Comparison of ENCODE assay signal across 8 mouse cellular contexts in genomic region chr11:97338302-97338976, GRCm38 (mm10). TPM values are rescaled to one million over a fixed set of nuclear protein-coding genes. Genes with fewer than 3 reads are reported as not detected.
DNase-seq lines count a peak whose midpoint lies in the region; ATAC-seq and TF ChIP-seq lines count a peak whose summit lies in the region.

No protein-coding gene starts in this region.

- peak overlapping the region; percentile 37 for H3K9ac ChIP-seq in forebrain, embryonic 16.5 days (replicated peaks; ENCODE audit: low read depth, low read length)
- H3K9ac ChIP-seq in limb, embryonic 13.5 days, result peak overlapping the region; percentile 36; the same call in 1 of the 2 replicates
- no peak overlapping the region; the same call in 1 of the 2 replicates for H3K9ac ChIP-seq in stomach, embryonic 15.5 days

- H3K4me3 ChIP-seq in left cerebral cortex, adult 2 months, result no peak overlapping the region
- H3K4me3 ChIP-seq in forebrain, embryonic 16.5 days (replicated peaks; ENCODE audit: low read length), result peak overlapping the region; percentile 11; the same call in 1 of the 2 replicates
- H3K4me3 ChIP-seq in limb, embryonic 13.5 days, result peak overlapping the region; percentile 8; the same call in 1 of the 2 replicates
- H3K4me3 ChIP-seq in stomach, embryonic 15.5 days (replicated peaks), result 0 out of 2 replicates have a peak overlapping the region, but pooled peaks have one; percentile 1

- no peak for TF ChIP-seq CTCF in left cerebral cortex, adult 2 months (IDR thresholded peaks at IDR 0.05)

- H3K4me1 ChIP-seq in forebrain, embryonic 16.5 days (replicated peaks; ENCODE audit: control insufficient read depth, insufficient read depth, low read length), result peaks cover 10% of the 10 kb centered on the region
- H3K4me1 ChIP-seq in limb, embryonic 13.5 days, result peaks cover 25% of the 10 kb centered on the region
- peaks cover 25% of the 10 kb centered on the region for H3K4me1 ChIP-seq in stomach, embryonic 15.5 days

- peak overlapping the region; percentile 41 for H3K4me2 ChIP-seq in forebrain, embryonic 16.5 days (ENCODE audit: low read length)
- peak overlapping the region; percentile 50 for H3K4me2 ChIP-seq in limb, embryonic 13.5 days (replicated peaks)
- H3K4me2 ChIP-seq in stomach, embryonic 15.5 days, result peak overlapping the region; percentile 41

- no peaks in the 10 kb centered on the region for H3K27me3 ChIP-seq in forebrain, embryonic 16.5 days (replicated peaks; ENCODE audit: control insufficient read depth, insufficient read depth, low read length)
- H3K27me3 ChIP-seq in limb, embryonic 13.5 days, result peaks cover 15% of the 10 kb centered on the region
- peaks cover under 1% of the 10 kb centered on the region; the same call in 1 of the 2 replicates for H3K27me3 ChIP-seq in stomach, embryonic 15.5 days (replicated peaks)

- 36% methylated on average over 21 of the region's 21 CpGs for WGBS in forebrain, embryonic 16.5 days
- 42% methylated on average over 21 of the region's 21 CpGs for whole genome bisulfite sequencing in limb, embryonic 13.5 days
- 40% methylated on average over 21 of the region's 21 CpGs for WGBS in stomach, embryonic 15.5 days

- no peak overlapping the region for H3K27ac ChIP-seq in left cerebral cortex, adult 2 months
- H3K27ac ChIP-seq in forebrain, embryonic 16.5 days (ENCODE audit: low read length), result no peak overlapping the region
- peak overlapping the region; percentile 55; the same call in 1 of the 2 replicates for H3K27ac ChIP-seq in limb, embryonic 13.5 days
- H3K27ac ChIP-seq in stomach, embryonic 15.5 days, result peak overlapping the region; percentile 82

- intact Hi-C loops in left cerebral cortex, postnatal 4 days (cut with DNase I), result no loop called here
- intact Hi-C loops in left cerebral cortex, adult 2 months (cut with DNase I), result no loop called here

- peak; percentile 42 for DNase-seq in left cerebral cortex, postnatal 4 days
- DNase-seq in left cerebral cortex, adult 2 months (ENCODE audit: extremely low spot score in 1 of 2, low spot score in 2 of 2), result no peak
- no peak for DNase-seq in c-Kit-positive CD71-positive TER-119-positive erythroid progenitor cells, embryonic 14.5 days (ENCODE audit: low spot score)
- DNase-seq in layer of hippocampus, adult 9-10 months (ENCODE audit: low spot score), result no peak
- DNase-seq in thymus, postnatal 0 days (ENCODE audit: low spot score), result no peak

- no peaks in the 10 kb centered on the region for H3K9me3 ChIP-seq in forebrain, embryonic 16.5 days (ENCODE audit: control insufficient read depth, low read length)
- H3K9me3 ChIP-seq in limb, embryonic 13.5 days, result no peaks in the 10 kb centered on the region
- H3K9me3 ChIP-seq in stomach, embryonic 15.5 days, result no peaks in the 10 kb centered on the region

- peak; percentile 12; the same call in 1 of the 2 replicates for ATAC-seq in forebrain, embryonic 16.5 days
- 0 out of 2 replicates have a peak, but pooled peaks have one; percentile 30 for ATAC-seq in limb, embryonic 13.5 days (ENCODE audit: low FRiP score, low read depth)
- ATAC-seq in stomach, embryonic 15.5 days (ENCODE audit: insufficient read depth, low FRiP score, low read depth), result peak; percentile 59

- H3K36me3 ChIP-seq in forebrain, embryonic 16.5 days (ENCODE audit: control insufficient read depth, insufficient read depth), result no peaks in the 10 kb centered on the region
- H3K36me3 ChIP-seq in limb, embryonic 13.5 days, result no peaks in the 10 kb centered on the region
- no peaks in the 10 kb centered on the region for H3K36me3 ChIP-seq in stomach, embryonic 15.5 days

RNA-seq across cellular contexts. Expression of gene Gpr179, which starts 13.4 kb away (rescaled TPM):
- total RNA-seq in left cerebral cortex, postnatal 4 days (2021), result under 1 TPM; 0.10 to 0.24 TPM
- under 1 TPM; 0.18 to 0.37 TPM for total RNA-seq in left cerebral cortex, adult 2 months (2021)
- polyA plus RNA-seq in forebrain, embryonic 16.5 days (2015; fragmentation: Nextera tagmentation; extraction: Ambion mirVana), result 0.16 and 0.19 TPM in 2 replicates
- 0.04 and 0.09 TPM in 2 replicates for polyA plus RNA-seq in limb, embryonic 13.5 days (2015; fragmentation: Nextera tagmentation; extraction: Ambion mirVana)
- polyA plus RNA-seq in stomach, embryonic 15.5 days (2015; fragmentation: Nextera tagmentation; extraction: Ambion mirVana), result 0.19 and 0.21 TPM in 2 replicates
- polyA plus RNA-seq in thymus, postnatal 0 days (2015; fragmentation: Nextera tagmentation; extraction: Ambion mirVana), result 0.27 and 0.38 TPM in 2 replicates

RNA-seq across cellular contexts. Expression of gene Mrpl45, which starts 22.9 kb away (rescaled TPM):
- 10 to 100 TPM; 22.8 to 23.1 TPM for total RNA-seq in left cerebral cortex, postnatal 4 days (2021)
- 10 to 100 TPM; 26.4 to 28.2 TPM for total RNA-seq in left cerebral cortex, adult 2 months (2021)
- polyA plus RNA-seq in forebrain, embryonic 16.5 days (2015; fragmentation: Nextera tagmentation; extraction: Ambion mirVana), result 40.2 and 42.0 TPM in 2 replicates
- 42.5 and 45.8 TPM in 2 replicates for polyA plus RNA-seq in limb, embryonic 13.5 days (2015; fragmentation: Nextera tagmentation; extraction: Ambion mirVana)
- polyA plus RNA-seq in stomach, embryonic 15.5 days (2015; fragmentation: Nextera tagmentation; extraction: Ambion mirVana), result 41.5 and 46.4 TPM in 2 replicates
- 40.8 and 41.0 TPM in 2 replicates for polyA plus RNA-seq in thymus, postnatal 0 days (2015; fragmentation: Nextera tagmentation; extraction: Ambion mirVana)

RNA-seq across cellular contexts. Expression of gene Socs7, which starts 23.9 kb away (rescaled TPM):
- 10 to 100 TPM; 70.6 to 71.8 TPM for total RNA-seq in left cerebral cortex, postnatal 4 days (2021)
- 10 to 100 TPM; 87.2 to 91.9 TPM for total RNA-seq in left cerebral cortex, adult 2 months (2021)
- polyA plus RNA-seq in forebrain, embryonic 16.5 days (2015; fragmentation: Nextera tagmentation; extraction: Ambion mirVana), result 10.7 and 11.5 TPM in 2 replicates
- polyA plus RNA-seq in limb, embryonic 13.5 days (2015; fragmentation: Nextera tagmentation; extraction: Ambion mirVana), result 4.4 and 4.9 TPM in 2 replicates
- polyA plus RNA-seq in stomach, embryonic 15.5 days (2015; fragmentation: Nextera tagmentation; extraction: Ambion mirVana), result 3.4 and 3.8 TPM in 2 replicates
- polyA plus RNA-seq in thymus, postnatal 0 days (2015; fragmentation: Nextera tagmentation; extraction: Ambion mirVana), result 3.1 and 3.7 TPM in 2 replicates

RNA-seq across cellular contexts. Expression of gene Npepps, which starts 58.0 kb away (rescaled TPM):
- 100 to 1,000 TPM; 178 to 180 TPM for total RNA-seq in left cerebral cortex, postnatal 4 days (2021)
- total RNA-seq in left cerebral cortex, adult 2 months (2021), result 100 to 1,000 TPM; 142 to 143 TPM
- polyA plus RNA-seq in forebrain, embryonic 16.5 days (2015; fragmentation: Nextera tagmentation; extraction: Ambion mirVana), result 140 and 157 TPM in 2 replicates
- 90.8 and 96.0 TPM in 2 replicates for polyA plus RNA-seq in limb, embryonic 13.5 days (2015; fragmentation: Nextera tagmentation; extraction: Ambion mirVana)
- 80.9 and 84.7 TPM in 2 replicates for polyA plus RNA-seq in stomach, embryonic 15.5 days (2015; fragmentation: Nextera tagmentation; extraction: Ambion mirVana)
- 57.2 and 64.4 TPM in 2 replicates for polyA plus RNA-seq in thymus, postnatal 0 days (2015; fragmentation: Nextera tagmentation; extraction: Ambion mirVana)

Comparison
In these comparisons a context has a peak if more than half of its experiments do, and no peak if none do; other contexts are left out.
1. H3K27ac ChIP-seq: peak in limb, embryonic 13.5 days (single experiment) and stomach, embryonic 15.5 days (single experiment); none in left cerebral cortex, adult 2 months (single experiment) and forebrain, embryonic 16.5 days (single experiment).
2. Peak in every context shown above with its lines, with median percentiles within 50 percentile points of each other: ATAC-seq and H3K4me2 ChIP-seq.